Mouse (Mus musculus) heart, embryonic 10.5 days (tissue): ENCODE results near the gene Lgals7. TPM values are rescaled to one million over a fixed set of nuclear protein-coding genes. Genes with fewer than 3 reads are reported as not detected.

ENCODE experiments used
- DNase-seq: peaks from one replicate; pipeline ENCODE4 v3.0.0-alpha.2; 2017; ENCODE audit warnings: low spot score
- H3K27ac ChIP-seq: fragments of 300-500 bp; sonication (generic); 2 replicates; pipeline ENCODE4 v1.5.1; 2016; ENCODE audit warnings: mild to moderate bottlenecking
- H3K27me3 ChIP-seq: fragments of 300-500 bp; sonication (generic); 2 replicates; pipeline ENCODE4 v1.6.1; 2016; ENCODE audit warnings: mild to moderate bottlenecking; ENCODE audit not compliant: poor library complexity, insufficient read depth, severe bottlenecking
- H3K36me3 ChIP-seq: fragments of 300-500 bp; sonication (generic); 2 replicates; pipeline ENCODE4 v1.6.1; 2016; ENCODE audit warnings: mild to moderate bottlenecking, moderate library complexity
- H3K4me1 ChIP-seq: fragments of 300-500 bp; sonication (generic); 2 replicates; pipeline ENCODE4 v1.6.1; 2016; ENCODE audit warnings: mild to moderate bottlenecking
- H3K4me3 ChIP-seq: fragments of 300-500 bp; sonication (generic); 2 replicates; pipeline ENCODE4 v1.5.1; 2016; ENCODE audit warnings: mild to moderate bottlenecking, moderate library complexity
- H3K9me3 ChIP-seq: fragments of 300-500 bp; sonication (generic); 2 replicates; pipeline ENCODE4 v1.6.1; 2016; ENCODE audit warnings: mild to moderate bottlenecking, moderate library complexity
- WGBS: fragments of 180-500 bp; shearing (Covaris S2); methylation state at CpG from one replicate; pipeline ENCODE4 v1.1.7; 2016; 5-methylcytosine and 5-hydroxymethylcytosine counted together
- polyA plus RNA-seq: library from polyadenylated mRNA; unstranded; fragments of >200 nt; fragmentation: Nextera tagmentation; extraction: Ambion mirVana; gene quantifications from 2 replicates; pipeline ENCODE4 v1.2.1, GENCODE M21; 2016

The Lgals7 gene
- polyA plus RNA-seq, 1 experiment from 2014 or later = 0.24 TPM

DNA sequence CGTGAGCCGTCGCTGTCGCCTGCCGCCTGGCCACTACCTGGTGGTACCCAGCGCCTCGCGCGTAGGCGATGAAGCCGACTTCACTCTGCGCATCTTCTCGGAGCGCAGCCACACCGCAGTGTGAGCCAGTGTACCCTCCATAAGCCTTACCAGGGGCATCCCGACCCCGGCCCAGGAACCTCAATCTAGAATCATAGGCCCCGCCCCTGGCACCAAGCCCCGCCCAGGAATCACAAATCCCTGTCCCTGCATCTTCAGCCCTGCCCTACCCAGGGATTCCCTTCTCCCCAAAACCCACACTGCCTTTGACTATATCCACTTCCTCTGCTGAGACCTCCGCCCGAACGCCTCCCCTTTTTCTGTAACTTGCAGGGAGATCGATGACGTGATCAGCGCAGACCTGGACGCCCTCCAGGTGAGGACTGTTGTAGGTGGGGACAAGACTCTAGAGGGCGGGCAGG is 25.1 kb downstream of the Lgals7 start:
- peak overlapping the region; percentile 12; the same call in 1 of the 2 replicates for H3K27ac ChIP-seq
- peaks cover 60% of the 10 kb centered on the region for H3K27me3 ChIP-seq
- 3% methylated on average over 27 of the region's 27 CpGs for WGBS

GRCm38 (mm10) chr7:28892601-28893000 is 28.9 kb downstream of the Lgals7 start:
- whole genome bisulfite sequencing = 97% methylated on average over 17 of the region's 17 CpGs
- peaks cover 48% of the 10 kb centered on the region for H3K4me1 ChIP-seq

More for the DNA sequence above, 25.1 kb downstream of the Lgals7 start:
- DNase-seq = no peak
- peak overlapping the region; percentile 54 for H3K4me3 ChIP-seq
- no peaks in the 10 kb centered on the region for H3K9me3 ChIP-seq
- peaks cover 41% of the 10 kb centered on the region for H3K36me3 ChIP-seq
- peaks cover 20% of the 10 kb centered on the region for H3K4me1 ChIP-seq

DNA sequence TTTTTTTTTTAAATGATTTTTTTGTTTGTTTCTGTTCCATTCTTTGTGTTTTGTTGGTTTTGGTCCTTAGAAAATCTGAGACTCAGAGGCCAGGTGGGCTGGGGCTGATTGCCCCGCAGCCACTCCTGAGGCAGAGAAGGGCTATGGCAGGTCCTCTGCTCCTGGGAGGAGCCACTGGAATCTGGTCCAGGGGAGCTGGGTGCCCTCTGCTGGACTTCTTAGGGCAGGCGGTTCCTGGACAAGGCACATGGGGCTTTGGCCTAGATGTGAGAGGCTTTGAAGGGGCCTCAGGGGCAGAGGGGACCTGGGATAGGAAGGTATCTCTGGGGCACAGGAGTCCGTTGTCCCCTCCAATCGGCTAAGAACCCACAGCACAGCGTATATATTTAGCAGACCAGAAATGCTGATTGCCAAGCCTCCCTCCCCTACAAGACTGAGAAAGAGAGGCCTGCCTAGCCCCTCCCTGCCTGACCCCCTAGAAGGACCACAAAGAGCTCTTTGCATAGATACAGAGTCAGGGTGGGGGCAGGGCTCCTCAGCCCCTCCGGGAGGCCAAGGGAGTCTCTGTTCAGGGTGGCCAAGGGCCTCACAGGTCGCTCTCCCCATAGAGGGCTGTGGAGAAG is 30.1 kb downstream of the Lgals7 start:
- WGBS = 28% methylated on average over 7 of the region's 7 CpGs
- peak overlapping the region; percentile 82 for H3K27ac ChIP-seq
- H3K27me3 ChIP-seq = peaks cover 23% of the 10 kb centered on the region
- H3K9me3 ChIP-seq = no peaks in the 10 kb centered on the region
- DNase-seq = peak; percentile 93
- H3K4me1 ChIP-seq = peaks cover 46% of the 10 kb centered on the region
- no peak overlapping the region for H3K4me3 ChIP-seq
- peaks cover 91% of the 10 kb centered on the region for H3K36me3 ChIP-seq

More at GRCm38 (mm10) chr7:28892601-28893000, 28.9 kb downstream of the Lgals7 start:
- no peak for DNase-seq
- peaks cover 34% of the 10 kb centered on the region for H3K27me3 ChIP-seq
- no peaks in the 10 kb centered on the region for H3K9me3 ChIP-seq
- H3K27ac ChIP-seq = no peak overlapping the region
- no peak overlapping the region for H3K4me3 ChIP-seq
- H3K36me3 ChIP-seq = peaks cover 80% of the 10 kb centered on the region

- 21% methylated on average over 5 of the region's 5 CpGs for WGBS
These were observed 31.3 kb downstream of the Lgals7 start for GRCm38 (mm10) chr7:28894942-28895341.

GRCm38 (mm10) chr7:28897661-28898060 is 34.0 kb downstream of the Lgals7 start:
- 90% methylated on average over 6 of the region's 6 CpGs for WGBS
- Histone ChIP-seq H3K4me1 (peaks cover 49% of the 10 kb centered on the region), H3K9me3 (no peaks in the 10 kb centered on the region), H3K36me3 (peaks cover 98% of the 10 kb centered on the region), H3K27ac (no peak overlapping the region), H3K4me3 (no peak overlapping the region), H3K27me3 (no peaks in the 10 kb centered on the region)
- DNase-seq = no peak

More at GRCm38 (mm10) chr7:28894942-28895341, 31.3 kb downstream of the Lgals7 start:
- peaks cover 11% of the 10 kb centered on the region for H3K27me3 ChIP-seq
- H3K4me1 ChIP-seq = peaks cover 34% of the 10 kb centered on the region
- DNase-seq = peak; percentile 94
- no peaks in the 10 kb centered on the region for H3K9me3 ChIP-seq
- H3K4me3 ChIP-seq = peak overlapping the region; percentile 35
- peak overlapping the region; percentile 82 for H3K27ac ChIP-seq
- H3K36me3 ChIP-seq = peaks cover 98% of the 10 kb centered on the region

DNA sequence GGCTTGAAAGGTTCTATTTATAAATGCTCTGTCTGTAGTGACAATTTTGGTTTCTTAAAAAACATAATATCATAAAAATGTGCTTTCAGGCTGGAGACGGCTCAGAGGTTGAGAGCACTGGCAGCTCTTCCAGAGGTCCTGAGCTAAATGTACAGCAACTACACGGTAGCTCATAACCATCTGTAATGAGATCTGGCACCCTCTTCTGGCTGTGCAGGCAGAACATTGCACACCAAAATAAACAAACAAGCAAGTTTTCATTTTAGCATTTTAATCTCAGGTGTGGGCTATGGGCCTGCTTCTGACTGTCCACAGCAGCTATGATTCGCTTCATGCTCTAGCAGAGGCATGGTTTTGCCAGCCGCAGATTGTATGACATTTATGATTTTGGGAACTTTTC is 36.3 kb downstream of the Lgals7 start:
- no peak for DNase-seq
- Histone ChIP-seq H3K27ac (no peak overlapping the region), H3K4me3 (no peak overlapping the region), H3K27me3 (no peaks in the 10 kb centered on the region), H3K4me1 (peaks cover 46% of the 10 kb centered on the region), H3K36me3 (peaks cover 99% of the 10 kb centered on the region), H3K9me3 (no peaks in the 10 kb centered on the region)
- 88% methylated on average over 4 of the region's 4 CpGs for WGBS

DNA sequence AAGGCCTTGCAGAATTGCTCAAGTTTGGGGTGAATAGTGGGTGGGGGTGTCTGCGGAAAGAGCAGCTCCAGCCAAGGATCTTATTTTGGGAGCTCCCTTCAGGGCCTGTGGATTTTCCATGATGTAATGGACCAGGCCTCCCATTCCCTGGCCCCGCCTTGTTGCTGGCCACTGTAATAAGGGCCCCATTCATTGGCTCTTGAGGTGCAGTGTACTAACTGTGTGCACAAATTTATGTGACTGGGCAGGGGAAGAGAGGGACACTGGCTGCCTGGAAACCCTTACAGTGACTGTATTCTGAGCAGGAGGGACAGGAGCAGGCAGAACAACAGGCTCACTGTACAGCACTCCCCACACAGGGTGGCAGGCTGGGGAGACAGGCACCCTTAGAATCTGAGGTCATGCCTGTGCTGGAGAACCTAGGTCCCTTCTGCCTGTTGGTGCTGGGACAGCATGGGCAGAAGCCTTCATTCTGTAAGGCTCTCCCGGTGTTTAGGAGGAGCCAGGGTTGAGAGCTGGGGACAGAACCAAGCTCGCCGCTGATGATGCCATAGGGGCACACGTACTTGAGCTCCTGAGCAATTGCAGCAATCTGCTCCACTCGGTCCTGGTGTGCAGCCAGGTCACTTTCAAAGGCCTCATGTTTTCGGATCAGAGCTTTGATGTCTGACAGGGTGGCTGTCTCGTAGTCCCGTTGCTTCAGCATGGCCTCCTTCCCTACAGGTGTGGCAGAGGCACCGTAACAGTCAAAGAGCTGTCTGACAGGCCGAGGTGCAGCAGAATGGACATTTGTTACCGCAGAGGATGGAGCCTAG is 37.9 kb downstream of the Lgals7 start:
- Histone ChIP-seq H3K27me3 (no peaks in the 10 kb centered on the region), H3K36me3 (peaks cover 99% of the 10 kb centered on the region), H3K9me3 (no peaks in the 10 kb centered on the region), H3K4me3 (no peak overlapping the region), H3K4me1 (peaks cover 33% of the 10 kb centered on the region), H3K27ac (peak overlapping the region; percentile 78)
- DNase-seq = peak; percentile 82
- WGBS = 82% methylated on average over 13 of the region's 13 CpGs

- Histone ChIP-seq H3K9me3 (no peaks in the 10 kb centered on the region), H3K4me3 (no peak overlapping the region), H3K27ac (peak overlapping the region; percentile 78; the same call in 1 of the 2 replicates), H3K36me3 (peaks cover 99% of the 10 kb centered on the region), H3K27me3 (no peaks in the 10 kb centered on the region), H3K4me1 (peaks cover 31% of the 10 kb centered on the region)
- no peak for DNase-seq
- WGBS = 86% methylated on average over 6 of the region's 6 CpGs
These were observed 38.5 kb downstream of the Lgals7 start for GRCm38 (mm10) chr7:28902180-28902579.

DNA sequence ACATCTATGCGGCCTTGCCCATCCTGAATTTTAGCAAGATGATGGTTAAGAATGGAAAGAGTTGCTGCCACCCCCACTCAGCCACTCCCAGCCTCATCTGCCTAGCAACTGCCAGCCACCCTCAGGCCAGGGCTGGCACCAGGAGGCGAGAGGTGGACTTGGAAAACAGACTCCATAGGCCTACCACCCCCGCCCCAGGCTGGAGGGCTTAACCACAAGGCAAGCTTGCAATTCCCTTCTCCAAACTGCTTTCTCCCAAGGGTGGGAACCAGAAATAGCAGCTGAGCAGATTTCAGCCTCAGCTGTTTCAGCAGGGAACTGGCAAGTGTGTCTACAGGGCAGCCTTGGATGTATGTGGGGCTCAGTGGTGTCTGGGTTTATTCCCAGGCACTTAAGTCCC is 39.2 kb downstream of the Lgals7 start:
- Histone ChIP-seq H3K4me1 (peaks cover 29% of the 10 kb centered on the region), H3K27ac (peak overlapping the region; percentile 42; the same call in 1 of the 2 replicates), H3K36me3 (peaks cover 99% of the 10 kb centered on the region), H3K27me3 (no peaks in the 10 kb centered on the region), H3K4me3 (no peak overlapping the region), H3K9me3 (no peaks in the 10 kb centered on the region)
- WGBS = 92% methylated on average over 3 of the region's 3 CpGs
- DNase-seq = no peak

GRCm38 (mm10) chr7:28903778-28904177 is 40.1 kb downstream of the Lgals7 start:
- 82% methylated on average over 10 of the region's 10 CpGs for WGBS
- H3K27ac ChIP-seq = peak overlapping the region; percentile 43; the same call in 1 of the 2 replicates
- H3K27me3 ChIP-seq = no peaks in the 10 kb centered on the region
- H3K4me1 ChIP-seq = peaks cover 28% of the 10 kb centered on the region
- DNase-seq = no peak
- no peak overlapping the region for H3K4me3 ChIP-seq
- H3K36me3 ChIP-seq = peaks cover 99% of the 10 kb centered on the region
- H3K9me3 ChIP-seq = no peaks in the 10 kb centered on the region

- Histone ChIP-seq H3K4me1 (peaks cover 23% of the 10 kb centered on the region), H3K4me3 (no peak overlapping the region), H3K27ac (0 out of 2 replicates have a peak overlapping the region, but pooled peaks have one; percentile 30), H3K9me3 (no peaks in the 10 kb centered on the region), H3K36me3 (peaks cover 99% of the 10 kb centered on the region), H3K27me3 (no peaks in the 10 kb centered on the region)
- 95% methylated on average over 5 of the region's 5 CpGs for WGBS
- DNase-seq = no peak
These were observed 43.5 kb downstream of the Lgals7 start for GRCm38 (mm10) chr7:28907195-28907594.

DNA sequence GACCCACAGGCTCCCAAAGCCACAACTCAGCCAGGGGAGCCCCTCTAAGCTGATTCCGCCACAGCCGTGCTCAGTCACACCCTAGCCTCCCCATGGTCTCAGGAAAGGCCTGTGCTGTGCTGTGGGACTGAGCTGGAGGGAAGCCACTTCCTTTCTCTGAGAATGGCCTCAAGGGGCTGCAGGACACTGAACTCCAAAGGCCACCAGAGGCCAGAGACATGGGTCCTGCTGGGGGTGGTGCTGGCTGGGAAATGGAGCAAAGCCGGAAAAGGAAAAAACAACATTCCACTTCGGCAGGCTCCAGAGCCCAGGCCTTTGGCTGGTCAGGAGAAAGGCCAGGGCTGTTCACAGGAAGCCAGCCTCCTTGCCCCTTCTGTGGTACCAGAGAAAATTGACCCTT is 48.0 kb downstream of the Lgals7 start:
- Histone ChIP-seq H3K4me1 (peaks cover 13% of the 10 kb centered on the region), H3K4me3 (no peak overlapping the region), H3K9me3 (no peaks in the 10 kb centered on the region), H3K27me3 (no peaks in the 10 kb centered on the region), H3K27ac (peak overlapping the region; percentile 76; the same call in 1 of the 2 replicates), H3K36me3 (peaks cover 99% of the 10 kb centered on the region)
- WGBS = 57% methylated on average over 4 of the region's 4 CpGs
- DNase-seq = peak; percentile 83

DNA sequence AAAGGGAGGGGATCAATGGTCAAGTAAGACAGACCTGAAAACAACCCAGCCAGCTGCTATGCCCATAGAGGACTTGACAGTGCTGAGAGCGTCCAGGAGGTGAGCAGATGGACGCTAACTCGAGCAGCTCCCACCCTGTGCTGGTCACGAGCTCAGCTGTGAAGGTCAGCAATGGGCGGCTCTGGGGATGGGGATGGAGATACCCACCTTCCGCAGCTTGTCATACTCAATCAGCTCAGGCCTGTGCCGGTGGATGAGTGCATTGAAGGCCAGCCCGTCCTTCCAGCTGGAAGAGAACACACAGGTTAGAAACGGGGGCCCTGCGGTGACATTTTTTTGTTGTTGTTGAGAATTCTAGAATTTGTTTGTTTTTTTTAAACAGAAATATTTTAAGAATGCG is 49.5 kb downstream of the Lgals7 start:
- Histone ChIP-seq H3K27me3 (no peaks in the 10 kb centered on the region), H3K27ac (0 out of 2 replicates have a peak overlapping the region, but pooled peaks have one; percentile 33), H3K36me3 (peaks cover 99% of the 10 kb centered on the region), H3K4me1 (peaks cover 15% of the 10 kb centered on the region), H3K4me3 (no peak overlapping the region), H3K9me3 (no peaks in the 10 kb centered on the region)
- DNase-seq = no peak
- 80% methylated on average over 11 of the region's 11 CpGs for WGBS
